Mouse (Mus musculus) intestine, postnatal 0 days (tissue): ENCODE data around the gene P4ha3. TPM values are rescaled to one million over a fixed set of nuclear protein-coding genes. Genes with fewer than 3 reads are reported as not detected.

Experiments used
- ATAC-seq: fragments of 200-750 bp; cut with Nextera tagmentation; 2 replicates; pipeline ENCODE4 v1.8.0; 2017; ENCODE audit warnings: mild to moderate bottlenecking, moderate TSS enrichment, moderate library complexity
- H3K27ac ChIP-seq: fragments of 300-500 bp; sonication (generic); 2 replicates; pipeline ENCODE4 v1.5.1; 2014; ENCODE audit warnings: mild to moderate bottlenecking, low read depth, low read length, moderate library complexity
- H3K27me3 ChIP-seq: fragments of 300-500 bp; sonication (generic); replicated peaks from 2 replicates; pipeline ENCODE4 v1.6.1; 2014; ENCODE audit warnings: low read length, mixed read lengths; ENCODE audit not compliant: control insufficient read depth, insufficient read depth
- H3K36me3 ChIP-seq: fragments of 300-500 bp; sonication (generic); 2 replicates; pipeline ENCODE4 v1.6.1; 2014; ENCODE audit warnings: mild to moderate bottlenecking, moderate library complexity; ENCODE audit not compliant: control insufficient read depth, insufficient read depth
- H3K4me1 ChIP-seq: fragments of 300-500 bp; sonication (generic); replicated peaks from 2 replicates; pipeline ENCODE4 v1.6.1; 2014; ENCODE audit warnings: antibody characterized with exemption, low read length, mixed read lengths; ENCODE audit not compliant: control insufficient read depth, insufficient read depth
- H3K4me2 ChIP-seq: fragments of 300-500 bp; sonication (generic); replicated peaks from 2 replicates; pipeline ENCODE4 v1.6.1; 2014; ENCODE audit warnings: low read depth, mild to moderate bottlenecking, moderate library complexity
- H3K4me3 ChIP-seq: fragments of 300-500 bp; sonication (generic); 2 replicates; pipeline ENCODE4 v1.5.1; 2014; ENCODE audit warnings: low read depth, low read length
- H3K9ac ChIP-seq: fragments of 300-500 bp; sonication (generic); 2 replicates; pipeline ENCODE4 v1.6.1; 2014; ENCODE audit warnings: mild to moderate bottlenecking, low read depth, low read length
- H3K9me3 ChIP-seq: fragments of 300-500 bp; sonication (generic); 2 replicates; pipeline ENCODE4 v1.6.1; 2016; ENCODE audit warnings: mixed run types; ENCODE audit not compliant: control insufficient read depth
- CTCF ChIP-seq: sonication (generic); IDR thresholded peaks from 2 replicates; pipeline ENCODE4 v1.5.1; 2016; ENCODE audit warnings: low read depth, mild to moderate bottlenecking, control low read depth, antibody characterized with exemption, moderate library complexity
- WGBS: fragments of 180-500 bp; shearing (Covaris S2); extraction: QIAGEN DNeasy Blood & Tissue Kit; methylation state at CpG from one replicate; pipeline ENCODE4 v1.1.7; 2014; 5-methylcytosine and 5-hydroxymethylcytosine counted together
- polyA plus RNA-seq: library from polyadenylated mRNA; unstranded; fragments of >200 nt; fragmentation: Nextera tagmentation; extraction: Ambion mirVana; gene quantifications from 2 replicates; pipeline ENCODE4 v1.2.1, GENCODE M21; 2015

The P4ha3 gene
- polyA plus RNA-seq, 1 experiment from 2014 or later, result 1.6 TPM

DNA sequence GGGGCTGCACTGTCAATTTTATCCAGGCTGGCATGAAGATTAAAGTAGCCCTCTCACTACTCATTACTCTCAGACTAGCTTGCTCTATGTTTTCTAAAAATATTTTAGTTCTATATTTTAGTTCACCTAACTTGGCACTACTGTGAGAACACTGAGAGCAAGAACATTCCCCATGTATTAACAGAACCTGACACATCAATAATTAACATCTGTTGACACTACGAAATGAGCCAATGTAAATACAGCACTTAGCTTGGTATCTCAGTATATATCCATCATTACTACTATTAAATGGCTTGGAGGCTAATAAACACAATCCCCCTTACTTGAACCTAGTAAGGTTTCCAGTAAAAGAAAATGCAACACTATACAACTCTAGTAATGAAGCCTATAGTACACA, 71.4 kb downstream of the P4ha3 start:
- H3K4me3 ChIP-seq, result no peak overlapping the region
- H3K27ac ChIP-seq, result no peak overlapping the region
- no peaks in the 10 kb centered on the region for H3K9me3 ChIP-seq
- H3K4me1 ChIP-seq, result no peaks in the 10 kb centered on the region
- WGBS, result 43% methylated on average over 1 of the region's 1 CpGs
- no peaks in the 10 kb centered on the region for H3K27me3 ChIP-seq
- ATAC-seq, result no peak
- no peak overlapping the region for H3K9ac ChIP-seq
- H3K36me3 ChIP-seq, result no peaks in the 10 kb centered on the region
- H3K4me2 ChIP-seq, result no peak overlapping the region
- no peak for TF ChIP-seq CTCF

DNA sequence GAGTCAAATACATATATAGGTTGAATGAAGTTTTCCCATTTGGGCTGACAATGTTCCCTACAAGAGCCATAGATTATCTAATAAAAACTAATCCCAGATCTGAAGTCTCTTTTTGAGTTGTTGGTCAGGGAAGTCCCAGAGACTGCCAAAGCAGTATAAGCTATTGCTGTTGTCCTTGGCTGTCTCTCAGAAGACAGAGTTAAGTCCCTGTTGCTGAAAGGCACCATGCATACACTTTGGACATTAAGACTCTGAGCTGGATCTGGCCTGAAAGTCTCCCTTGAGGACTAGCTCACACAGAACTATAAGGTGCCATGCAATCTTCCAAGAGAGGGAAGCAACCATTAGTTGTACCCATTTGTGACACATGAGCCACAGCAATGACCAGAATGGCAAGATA, 72.5 kb downstream of the P4ha3 start:
- Histone ChIP-seq H3K9ac (no peak overlapping the region), H3K27ac (no peak overlapping the region), H3K36me3 (no peaks in the 10 kb centered on the region), H3K4me3 (no peak overlapping the region), H3K4me2 (no peak overlapping the region), H3K9me3 (no peaks in the 10 kb centered on the region), H3K27me3 (no peaks in the 10 kb centered on the region), H3K4me1 (no peaks in the 10 kb centered on the region)
- ATAC-seq, result no peak
- no peak for TF ChIP-seq CTCF

DNA sequence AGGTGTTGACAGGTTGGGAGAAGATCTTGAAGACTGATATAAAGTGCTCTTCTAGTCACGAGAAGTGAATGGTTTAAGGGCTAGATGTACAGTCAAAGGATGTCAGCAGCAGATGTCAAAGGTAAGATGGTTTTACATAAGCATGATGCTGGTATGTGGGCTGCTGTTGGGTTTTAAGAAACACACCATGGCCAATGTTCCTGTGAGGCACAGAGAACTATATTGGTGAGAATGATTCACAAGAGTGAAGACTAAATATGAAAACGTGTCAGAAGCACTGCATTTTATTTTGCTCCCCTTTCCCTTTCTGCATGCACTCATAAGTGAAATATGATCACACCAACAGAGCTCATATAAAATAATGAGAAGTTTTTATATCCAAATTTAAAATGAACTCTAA, 77.8 kb downstream of the P4ha3 start:
- H3K4me3 ChIP-seq, result no peak overlapping the region
- no peak overlapping the region for H3K27ac ChIP-seq
- no peak for TF ChIP-seq CTCF
- ATAC-seq, result no peak
- no peak overlapping the region for H3K9ac ChIP-seq
- no peaks in the 10 kb centered on the region for H3K27me3 ChIP-seq
- 86% methylated on average over 2 of the region's 2 CpGs for WGBS
- H3K4me1 ChIP-seq, result no peaks in the 10 kb centered on the region
- H3K9me3 ChIP-seq, result no peaks in the 10 kb centered on the region
- H3K4me2 ChIP-seq, result no peak overlapping the region
- H3K36me3 ChIP-seq, result no peaks in the 10 kb centered on the region

- Histone ChIP-seq H3K36me3 (no peaks in the 10 kb centered on the region), H3K9me3 (no peaks in the 10 kb centered on the region), H3K4me2 (no peak overlapping the region), H3K4me3 (no peak overlapping the region), H3K4me1 (no peaks in the 10 kb centered on the region), H3K27me3 (no peaks in the 10 kb centered on the region), H3K9ac (no peak overlapping the region), H3K27ac (no peak overlapping the region)
- no peak for TF ChIP-seq CTCF
- no peak for ATAC-seq
- WGBS, result 49% methylated on average over 6 of the region's 6 CpGs
These were observed 79.6 kb downstream of the P4ha3 start for GRCm38 (mm10) chr7:100364888-100365287.

Other genes with a start within 250 kb of the P4ha3 start
- gene Pold3, start 164.0 kb upstream of the P4ha3 start, polyA plus RNA-seq, result 18.3 and 22.1 TPM in 2 replicates
- 8.8 and 9.1 TPM in 2 replicates for gene Lipt2, start 126.2 kb upstream of the P4ha3 start, polyA plus RNA-seq
- gene Kcne3, start 109.0 kb upstream of the P4ha3 start, polyA plus RNA-seq, result 28.9 TPM in 2 replicates
- 1.0 and 1.3 TPM in 2 replicates for gene Pgm2l1, start 58.1 kb upstream of the P4ha3 start, polyA plus RNA-seq
- gene C2cd3, start 86.7 kb downstream of the P4ha3 start, polyA plus RNA-seq, result 4.5 and 5.7 TPM in 2 replicates
- gene Ppme1, start 86.8 kb downstream of the P4ha3 start, polyA plus RNA-seq, result 22.7 and 23.5 TPM in 2 replicates
- gene Ucp3, start 187.5 kb downstream of the P4ha3 start, polyA plus RNA-seq, result not detected in 2 replicates
- 266 and 281 TPM in 2 replicates for gene Ucp2, start 207.8 kb downstream of the P4ha3 start, polyA plus RNA-seq
- 0.09 and 0.17 TPM in 2 replicates for gene Dnajb13, start 229.4 kb downstream of the P4ha3 start, polyA plus RNA-seq